Mouse (Mus musculus): ENCODE measurements around the gene Grxcr1. TPM values are rescaled to one million over a fixed set of nuclear protein-coding genes. Genes with fewer than 3 reads are reported as not detected.

Gene Grxcr1
- not detected in 2 replicates for polyA plus RNA-seq (2012; rRNA removed)

GRCm38 (mm10) chr5:68031744-68032143 lies at the start of gene Grxcr1:
TSS of gene Grxcr1 (plus strand) at chr5:68031835.

Other genes with a start within 250 kb of the Grxcr1 start
- gene Atp8a1, start 184.4 kb upstream of the Grxcr1 start, polyA plus RNA-seq (2012; rRNA removed) = 24.9 and 79.3 TPM in 2 replicates
- gene Gm5108, start 90.2 kb upstream of the Grxcr1 start, polyA plus RNA-seq (2012; rRNA removed) = not detected in 2 replicates
- not detected in 2 replicates for gene Gm21905, start 85.4 kb upstream of the Grxcr1 start, polyA plus RNA-seq (2012; rRNA removed)